ENCODE assay signal across 15 mouse cellular contexts in the genomic region with DNA sequence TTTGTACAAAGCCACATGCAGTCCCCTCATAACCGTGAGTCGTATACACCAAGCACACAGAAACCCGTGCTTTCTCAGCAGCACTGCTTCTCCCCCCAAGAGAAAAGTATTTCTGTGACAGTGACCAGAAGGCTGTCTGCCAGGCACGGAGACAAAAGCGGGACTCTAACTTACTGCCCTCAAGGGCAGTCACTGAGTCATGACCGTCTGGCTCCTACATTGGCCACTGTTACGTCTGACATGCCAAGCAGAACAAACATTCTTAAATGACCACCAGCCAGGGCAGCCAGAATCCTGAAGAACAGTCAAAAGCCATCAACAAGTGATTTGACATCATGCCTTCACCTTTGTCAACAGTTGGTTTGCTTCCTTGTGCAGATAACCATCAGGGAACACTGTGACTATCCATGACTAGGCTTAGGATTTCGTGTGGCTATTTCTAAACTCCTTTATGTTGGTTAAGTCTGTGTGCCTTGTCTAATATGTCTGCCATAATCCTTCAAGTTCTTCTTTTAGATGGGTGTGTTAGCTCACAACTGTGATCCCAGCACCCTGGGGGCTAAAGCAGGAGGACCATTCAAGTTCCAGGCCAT. TPM values are rescaled to one million over a fixed set of nuclear protein-coding genes. Genes with fewer than 3 reads are reported as not detected.
DNase-seq lines count a peak whose midpoint lies in the region; ATAC-seq and TF ChIP-seq lines count a peak whose summit lies in the region.
"Had no signal": no experiment of that assay in that cellular context is flagged by ENCODE, and none has a peak within 500 bp of the region (broad histone marks: within the 10 kb centered on the region; RNA-seq: fewer than 3 reads in every experiment).

No protein-coding gene starts in this region.

- no peak for TF ChIP-seq CTCF in lung, postnatal 0 days (IDR thresholded peaks at IDR 0.05)

- ATAC-seq in lung, postnatal 0 days = no peak
- ATAC-seq: inflammation-experienced regulatory T-cells, adult 6 months had no signal

- no peak overlapping the region for H3K4me2 ChIP-seq in lung, postnatal 0 days (replicated peaks; ENCODE audit: low read depth, low read length)
- H3K4me2 ChIP-seq: forebrain, embryonic 12.5 days; hindbrain, embryonic 12.5 days; limb, embryonic 12.5 days had no signal

- H3K4me1 ChIP-seq in lung, postnatal 0 days (ENCODE audit: insufficient read depth, low read depth, low read length) = no peaks in the 10 kb centered on the region
- H3K4me1 ChIP-seq: hindbrain, embryonic 12.5 days; limb, embryonic 12.5 days had no signal

- no peaks in the 10 kb centered on the region for H3K9me3 ChIP-seq in lung, postnatal 0 days (ENCODE audit: low read length)
- H3K9me3 ChIP-seq: forebrain, embryonic 12.5 days; hindbrain, embryonic 12.5 days; limb, embryonic 12.5 days; megakaryocyte, embryonic 14.5 days had no signal

- no peaks in the 10 kb centered on the region for H3K79me2 ChIP-seq in macrophage (ENCODE audit: inconsistent target)

- peak overlapping the region; percentile 73 for H3K27ac ChIP-seq in macrophage
- H3K27ac ChIP-seq in lung, postnatal 0 days (ENCODE audit: low read length) = no peak overlapping the region
- H3K27ac ChIP-seq: forebrain, embryonic 12.5 days; hindbrain, embryonic 12.5 days; limb, embryonic 12.5 days; liver, embryonic 14.5 days had no signal

- TF ChIP-seq EP300 in lung, postnatal 0 days (IDR thresholded peaks at IDR 0.05) = no peak

- H3K36me3 ChIP-seq in macrophage (ENCODE audit: inconsistent target) = peaks cover 12% of the 10 kb centered on the region; the same call in 1 of the 2 replicates
- H3K36me3 ChIP-seq in lung, postnatal 0 days (ENCODE audit: insufficient read depth, low read length) = peaks cover 26% of the 10 kb centered on the region
- H3K36me3 ChIP-seq: forebrain, embryonic 12.5 days; hindbrain, embryonic 12.5 days had no signal

- WGBS in macrophage (ENCODE audit: missing documents) = 95% methylated on average over 8 of the region's 8 CpGs
- 75% methylated on average over 8 of the region's 8 CpGs for WGBS in lung, postnatal 0 days

- no peaks in the 10 kb centered on the region for H3K27me3 ChIP-seq in lung, postnatal 0 days (replicated peaks; ENCODE audit: insufficient read depth, low read length)
- H3K27me3 ChIP-seq: hindbrain, embryonic 12.5 days; limb, embryonic 12.5 days; megakaryocyte, embryonic 14.5 days had no signal

- no peak overlapping the region for H3K9ac ChIP-seq in lung, postnatal 0 days (replicated peaks; ENCODE audit: low read depth)
- H3K9ac ChIP-seq: forebrain, embryonic 12.5 days; hindbrain, embryonic 12.5 days; limb, embryonic 12.5 days; liver, embryonic 14.5 days had no signal

- no peak overlapping the region for H3K4me3 ChIP-seq in macrophage (ENCODE audit: inconsistent target)
- no peak overlapping the region for H3K4me3 ChIP-seq in lung, postnatal 0 days (ENCODE audit: low read depth, low read length)
- H3K4me3 ChIP-seq: forebrain, embryonic 12.5 days; hindbrain, embryonic 12.5 days; limb, embryonic 12.5 days; megakaryocyte, embryonic 14.5 days had no signal

- peak; percentile 15 for DNase-seq in ovary, adult 18-20 months (ENCODE audit: low spot score)
- no peak for DNase-seq in ovary, postnatal 10 days (ENCODE audit: low spot score)
- DNase-seq in adrenal gland, adult 8-10 months = peak; percentile 54
- peak; percentile 25 to 34 for DNase-seq in kidney, adult 8-10 months
- DNase-seq in thymus, postnatal 4 days = no peak
- no peak for DNase-seq in lung, postnatal 0 days (ENCODE audit: low spot score)
- DNase-seq: cerebellum, postnatal 25 days; gastrocnemius, postnatal 14 days had no signal

RNA-seq across cellular contexts. Expression of gene Cdca7, which starts 36.9 kb away (rescaled TPM):
- 1 to 10 TPM; 1.9 to 3.1 (median 2.8) TPM for total RNA-seq in adrenal gland, adult 8-10 months (2022)
- total RNA-seq in macrophage (2018; cell fraction: chromatin; rRNA removed) = 1 to 10 TPM in 20 of 26 experiments, under 1 TPM in 5, not detected in 1; 0.37 to 6.9 (median 2.0) TPM
- total RNA-seq in macrophage (2018; cell fraction: cytosol; rRNA removed) = 1 to 10 TPM in 24 of 26 experiments, under 1 TPM in 2; 0.48 to 5.5 (median 2.5) TPM
- total RNA-seq in macrophage (2018; cell fraction: nucleus; rRNA removed) = 10 to 100 TPM in 1 of 26 experiments, 1 to 10 TPM in 22, under 1 TPM in 3; 0.53 to 37.8 (median 2.1) TPM
- 2.8 to 28.1 TPM (median 5.1 TPM) in 3 replicates for polyA plus RNA-seq in macrophage (2018)
- 11.8 and 12.5 TPM in 2 replicates for polyA plus RNA-seq in lung, postnatal 0 days (2015; fragmentation: Nextera tagmentation; extraction: Ambion mirVana)

Comparison
In these comparisons a context has a peak if more than half of its experiments do, and no peak if none do; other contexts are left out.
1. DNase-seq: peak in ovary, adult 18-20 months (single experiment), adrenal gland, adult 8-10 months (single experiment) and kidney, adult 8-10 months (2 of 2); none in ovary, postnatal 10 days (single experiment), thymus, postnatal 4 days (single experiment) and lung, postnatal 0 days (single experiment).